Comparison of ENCODE assay signal across 9 mouse cellular contexts in the genomic region with DNA sequence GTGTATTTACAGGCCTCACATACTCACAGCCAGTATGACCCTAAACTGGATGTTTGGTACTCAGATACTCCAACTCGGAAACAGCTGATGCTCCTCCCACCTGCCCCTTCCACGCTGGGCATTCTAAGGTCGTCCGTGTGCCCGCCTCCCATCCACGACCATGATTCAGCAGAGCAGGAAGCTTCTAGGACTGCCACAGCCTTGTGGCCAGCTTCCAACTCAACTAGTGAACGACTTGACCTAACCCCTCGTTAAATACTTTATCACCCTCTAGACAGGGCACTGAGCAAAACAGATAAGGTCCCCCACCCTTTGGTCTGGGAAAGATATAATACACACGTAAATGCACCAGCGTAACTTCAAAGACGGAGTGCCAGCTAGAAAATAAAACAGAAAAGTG. TPM values are rescaled to one million over a fixed set of nuclear protein-coding genes. Genes with fewer than 3 reads are reported as not detected.
DNase-seq lines count a peak whose midpoint lies in the region; ATAC-seq and TF ChIP-seq lines count a peak whose summit lies in the region.
"Had no signal": no experiment of that assay in that cellular context is flagged by ENCODE, and none has a peak within 500 bp of the region (broad histone marks: within the 10 kb centered on the region; RNA-seq: fewer than 3 reads in every experiment).

No protein-coding gene starts in this region.

- DNase-seq in adrenal gland, adult (ENCODE audit: inconsistent age in 2 of 2, low spot score in 1 of 2) = peak; percentile 62 to 79
- DNase-seq in adrenal gland, adult 18-20 months (ENCODE audit: low spot score in 2 of 2) = no peak
- peak; percentile 48 for DNase-seq in ovary, adult 18-20 months (ENCODE audit: low spot score)
- DNase-seq in ovary, postnatal 14 days (ENCODE audit: low spot score) = no peak
- DNase-seq in liver, embryonic 11.5 days (ENCODE audit: low spot score) = peak; percentile 48
- peak; percentile 58 for DNase-seq in stomach, postnatal 0 days (ENCODE audit: low spot score)
- no peak for DNase-seq in thymus, postnatal 36 days
- DNase-seq in urinary bladder, postnatal 14 days (ENCODE audit: low spot score) = no peak

- H3K4me2 ChIP-seq in liver, embryonic 11.5 days = peak overlapping the region; percentile 63
- no peak overlapping the region for H3K4me2 ChIP-seq in stomach, postnatal 0 days (replicated peaks; ENCODE audit: low read depth)
- H3K4me2 ChIP-seq: midbrain, embryonic 11.5 days had no signal

- H3K9me3 ChIP-seq in liver, embryonic 11.5 days (ENCODE audit: control insufficient read depth, low read length) = no peaks in the 10 kb centered on the region
- H3K9me3 ChIP-seq in stomach, postnatal 0 days (ENCODE audit: control insufficient read depth, low read length) = no peaks in the 10 kb centered on the region

- H3K4me1 ChIP-seq in liver, embryonic 11.5 days (replicated peaks; ENCODE audit: control insufficient read depth, insufficient read depth, low read length) = peaks cover 45% of the 10 kb centered on the region
- H3K4me1 ChIP-seq in stomach, postnatal 0 days (replicated peaks; ENCODE audit: control insufficient read depth, insufficient read depth) = no peaks in the 10 kb centered on the region

- H3K27ac ChIP-seq in liver, embryonic 11.5 days (ENCODE audit: low read depth, low read length) = peak overlapping the region; percentile 89
- H3K27ac ChIP-seq in stomach, postnatal 0 days (replicated peaks) = no peak overlapping the region

- peak; percentile 96 for ATAC-seq in liver, embryonic 11.5 days (replicated peaks; ENCODE audit: low FRiP score)
- peak; percentile 87 for ATAC-seq in stomach, postnatal 0 days (ENCODE audit: low FRiP score, low TSS enrichment)

- H3K9ac ChIP-seq in liver, embryonic 11.5 days (ENCODE audit: low read depth, low read length) = peak overlapping the region; percentile 61
- no peak overlapping the region for H3K9ac ChIP-seq in stomach, postnatal 0 days (ENCODE audit: low read length)

- H3K4me3 ChIP-seq in liver, embryonic 11.5 days (ENCODE audit: low read depth, low read length) = peak overlapping the region; percentile 8; the same call in 1 of the 2 replicates
- H3K4me3 ChIP-seq in stomach, postnatal 0 days (ENCODE audit: low read depth, low read length) = no peak overlapping the region

- 24% methylated on average over 11 of the region's 11 CpGs for WGBS in liver, embryonic 11.5 days
- WGBS in stomach, postnatal 0 days = 50% methylated on average over 11 of the region's 11 CpGs

- TF ChIP-seq CTCF in stomach, postnatal 0 days (IDR thresholded peaks at IDR 0.05; ENCODE audit: low read depth) = no peak

- no peaks in the 10 kb centered on the region for H3K36me3 ChIP-seq in liver, embryonic 11.5 days (ENCODE audit: control insufficient read depth, insufficient read depth, low read length)
- no peaks in the 10 kb centered on the region for H3K36me3 ChIP-seq in stomach, postnatal 0 days (ENCODE audit: control insufficient read depth, insufficient read depth, low read length)

- no peaks in the 10 kb centered on the region for H3K27me3 ChIP-seq in liver, embryonic 11.5 days (replicated peaks; ENCODE audit: control insufficient read depth, insufficient read depth, low read length)
- H3K27me3 ChIP-seq in stomach, postnatal 0 days (ENCODE audit: control insufficient read depth, insufficient read depth, low read length) = no peaks in the 10 kb centered on the region

- no peak for TF ChIP-seq EP300 in stomach, postnatal 0 days (optimal IDR thresholded peaks at IDR 0.05)

RNA-seq across cellular contexts. Expression of gene Cdc14a, which starts 35.0 kb away (rescaled TPM):
- total RNA-seq in adrenal gland, adult 18-20 months (2021) = 1 to 10 TPM; 8.3 to 9.7 TPM
- polyA plus RNA-seq in liver, embryonic 11.5 days (2014; fragmentation: Nextera tagmentation; extraction: Ambion mirVana) = 6.7 and 7.1 TPM in 2 replicates
- 4.6 TPM in 2 replicates for polyA plus RNA-seq in stomach, postnatal 0 days (2015; fragmentation: Nextera tagmentation; extraction: Ambion mirVana)

Comparison
In these comparisons a context has a peak if more than half of its experiments do, and no peak if none do; other contexts are left out.
1. DNase-seq: peak in adrenal gland, adult (2 of 2), ovary, adult 18-20 months (single experiment), liver, embryonic 11.5 days (single experiment) and stomach, postnatal 0 days (single experiment); none in adrenal gland, adult 18-20 months (0 of 2), ovary, postnatal 14 days (single experiment), thymus, postnatal 36 days (0 of 2) and urinary bladder, postnatal 14 days (single experiment).